Mouse (Mus musculus) G1E (cell line): ENCODE data around the gene Togaram2.

ENCODE experiments used
- CTCF ChIP-seq: IDR thresholded peaks from 2 replicates; pipeline ENCODE4 v1.5.1; 2012; ENCODE audit warnings: low read depth, low read length, inconsistent platforms, mixed read lengths
- GATA1 ChIP-seq: IDR thresholded peaks from 2 replicates; pipeline ENCODE4 v1.6.1; 2012; ENCODE audit warnings: borderline replicate concordance, low read length, inconsistent platforms, mixed read lengths
- GATA2 ChIP-seq: IDR thresholded peaks from 2 replicates; pipeline ENCODE4 v1.6.1; 2012; ENCODE audit warnings: low read depth, low read length, inconsistent platforms, borderline replicate concordance
- POLR2AphosphoS5 ChIP-seq: IDR thresholded peaks from 2 replicates; pipeline ENCODE4 v1.6.1; 2012; ENCODE audit warnings: low read depth, low read length, inconsistent platforms; ENCODE audit not compliant: insufficient replicate concordance
- TAL1 ChIP-seq: conservative IDR thresholded peaks from 2 replicates; pipeline ENCODE4 v1.6.1; 2012; ENCODE audit warnings: low read depth, low read length, inconsistent platforms, mixed read lengths

DNA sequence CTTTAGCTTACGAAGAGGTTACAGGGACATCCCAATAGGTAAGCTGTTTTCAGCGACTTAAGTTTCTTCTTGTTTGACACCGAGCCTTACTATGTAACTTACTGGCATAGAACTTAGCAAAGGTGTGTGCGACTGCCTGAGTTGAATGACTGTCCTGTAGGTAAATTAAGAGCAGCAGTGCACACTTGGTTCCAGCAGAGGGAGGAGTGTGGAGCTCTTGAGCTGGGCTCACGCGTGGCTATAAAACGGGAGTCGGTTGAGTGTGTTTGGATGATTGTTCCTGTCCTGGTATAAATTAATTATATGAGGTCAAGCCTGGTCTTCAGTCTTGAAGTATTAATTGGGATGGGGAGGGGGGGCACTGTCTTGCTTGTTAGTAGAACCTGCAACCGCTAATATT lies 23.1 kb upstream of the Togaram2 start:
- TF ChIP-seq POLR2AphosphoS5 (no peak), TAL1 (no peak), CTCF (no peak), GATA1 (no peak), GATA2 (no peak)
